Mouse (Mus musculus): ENCODE results near the gene Abcc5. TPM values are rescaled to one million over a fixed set of nuclear protein-coding genes. Genes with fewer than 3 reads are reported as not detected.
"Not testable (repeated sequence)": the region's sequence is repeated elsewhere in the genome, so short reads cannot be mapped to it uniquely, and the experiment has no call there.

The Abcc5 gene
- polyA plus RNA-seq, 1 experiment from 2014 or later, result 154 TPM

- 29% methylated on average over 1 of the region's 1 CpGs for WGBS
- Histone ChIP-seq H3K4me3 (replicated peaks; ENCODE audit: low read depth, low read length) (no peak overlapping the region), H3K9me3 (ENCODE audit: control insufficient read depth, low read length) (no peaks in the 10 kb centered on the region), H3K9ac (replicated peaks; ENCODE audit: low read length) (no peak overlapping the region), H3K27me3 (ENCODE audit: control insufficient read depth, insufficient read depth, low read length) (no peaks in the 10 kb centered on the region), H3K36me3 (ENCODE audit: control insufficient read depth, insufficient read depth, low read length) (no peaks in the 10 kb centered on the region), H3K4me2 (ENCODE audit: low read length) (no peak overlapping the region), H3K27ac (replicated peaks; ENCODE audit: low read depth, low read length) (no peak overlapping the region), H3K4me1 (ENCODE audit: control insufficient read depth, insufficient read depth, low read length) (no peaks in the 10 kb centered on the region)
- no peak for ATAC-seq (ENCODE audit: low FRiP score, low TSS enrichment)
- no peak for DNase-seq
Observed at GRCm38 (mm10) chr16:20456106-20456505, 29.9 kb upstream of the Abcc5 start.

- no peak overlapping the region for H3K27ac ChIP-seq (replicated peaks; ENCODE audit: low read depth, low read length)
- WGBS, result 91% methylated on average over 6 of the region's 6 CpGs
- H3K4me3 ChIP-seq (replicated peaks; ENCODE audit: low read depth, low read length), result no peak overlapping the region
- no peaks in the 10 kb centered on the region for H3K27me3 ChIP-seq (ENCODE audit: control insufficient read depth, insufficient read depth, low read length)
- H3K4me2 ChIP-seq (ENCODE audit: low read length), result no peak overlapping the region
- ATAC-seq (ENCODE audit: low FRiP score, low TSS enrichment), result no peak
- no peaks in the 10 kb centered on the region for H3K4me1 ChIP-seq (ENCODE audit: control insufficient read depth, insufficient read depth, low read length)
- no peaks in the 10 kb centered on the region for H3K9me3 ChIP-seq (ENCODE audit: control insufficient read depth, low read length)
- DNase-seq, result no peak
- H3K9ac ChIP-seq (replicated peaks; ENCODE audit: low read length), result no peak overlapping the region
- no peaks in the 10 kb centered on the region for H3K36me3 ChIP-seq (ENCODE audit: control insufficient read depth, insufficient read depth, low read length)
Observed at GRCm38 (mm10) chr16:20454155-20454654, 28.0 kb upstream of the Abcc5 start.

GRCm38 (mm10) chr16:20451774-20452173 is 25.6 kb upstream of the Abcc5 start:
- H3K27ac ChIP-seq (replicated peaks; ENCODE audit: low read depth, low read length), result no peak overlapping the region
- no peak overlapping the region for H3K9ac ChIP-seq (replicated peaks; ENCODE audit: low read length)
- WGBS, result 84% methylated on average over 6 of the region's 6 CpGs
- ATAC-seq (ENCODE audit: low FRiP score, low TSS enrichment) (no peak), DNase-seq (no peak)
- H3K4me1 ChIP-seq (ENCODE audit: control insufficient read depth, insufficient read depth, low read length), result no peaks in the 10 kb centered on the region
- H3K4me3 ChIP-seq (replicated peaks; ENCODE audit: low read depth, low read length), result no peak overlapping the region
- no peaks in the 10 kb centered on the region for H3K27me3 ChIP-seq (ENCODE audit: control insufficient read depth, insufficient read depth, low read length)
- no peaks in the 10 kb centered on the region for H3K36me3 ChIP-seq (ENCODE audit: control insufficient read depth, insufficient read depth, low read length)
- no peak overlapping the region for H3K4me2 ChIP-seq (ENCODE audit: low read length)
- H3K9me3 ChIP-seq (ENCODE audit: control insufficient read depth, low read length), result no peaks in the 10 kb centered on the region

GRCm38 (mm10) chr16:20445871-20446270 is 19.7 kb upstream of the Abcc5 start:
- Histone ChIP-seq H3K27ac (replicated peaks; ENCODE audit: low read depth, low read length) (no peak overlapping the region), H3K4me3 (replicated peaks; ENCODE audit: low read depth, low read length) (no peak overlapping the region), H3K27me3 (ENCODE audit: control insufficient read depth, insufficient read depth, low read length) (no peaks in the 10 kb centered on the region), H3K9me3 (ENCODE audit: control insufficient read depth, low read length) (no peaks in the 10 kb centered on the region), H3K4me1 (ENCODE audit: control insufficient read depth, insufficient read depth, low read length) (no peaks in the 10 kb centered on the region), H3K9ac (replicated peaks; ENCODE audit: low read length) (no peak overlapping the region), H3K36me3 (ENCODE audit: control insufficient read depth, insufficient read depth, low read length) (no peaks in the 10 kb centered on the region), H3K4me2 (ENCODE audit: low read length) (no peak overlapping the region)
- no peak for DNase-seq
- 91% methylated on average over 1 of the region's 1 CpGs for WGBS
- ATAC-seq (ENCODE audit: low FRiP score, low TSS enrichment), result no peak

GRCm38 (mm10) chr16:20444831-20445388 is 18.7 kb upstream of the Abcc5 start:
- 13% methylated on average over 7 of the region's 7 CpGs for WGBS

GRCm38 (mm10) chr16:20442871-20443270 is 16.7 kb upstream of the Abcc5 start:
- Histone ChIP-seq H3K36me3 (ENCODE audit: control insufficient read depth, insufficient read depth, low read length) (no peaks in the 10 kb centered on the region), H3K27me3 (ENCODE audit: control insufficient read depth, insufficient read depth, low read length) (no peaks in the 10 kb centered on the region), H3K9me3 (ENCODE audit: control insufficient read depth, low read length) (0 out of 2 replicates have a peak, but pooled peaks cover 3% of the 10 kb centered on the region), H3K27ac (replicated peaks; ENCODE audit: low read depth, low read length) (no peak overlapping the region), H3K4me3 (replicated peaks; ENCODE audit: low read depth, low read length) (no peak overlapping the region), H3K4me1 (ENCODE audit: control insufficient read depth, insufficient read depth, low read length) (no peaks in the 10 kb centered on the region), H3K4me2 (ENCODE audit: low read length) (no peak overlapping the region), H3K9ac (replicated peaks; ENCODE audit: low read length) (no peak overlapping the region)
- no peak for ATAC-seq (ENCODE audit: low FRiP score, low TSS enrichment)
- WGBS, result 92% methylated on average over 2 of the region's 2 CpGs
- no peak for DNase-seq

More at GRCm38 (mm10) chr16:20444831-20445388, 18.7 kb upstream of the Abcc5 start:
- Histone ChIP-seq H3K9me3 (ENCODE audit: control insufficient read depth, low read length) (no peaks in the 10 kb centered on the region), H3K9ac (replicated peaks; ENCODE audit: low read length) (no peak overlapping the region), H3K4me3 (replicated peaks; ENCODE audit: low read depth, low read length) (no peak overlapping the region), H3K4me1 (ENCODE audit: control insufficient read depth, insufficient read depth, low read length) (no peaks in the 10 kb centered on the region), H3K27me3 (ENCODE audit: control insufficient read depth, insufficient read depth, low read length) (no peaks in the 10 kb centered on the region), H3K36me3 (ENCODE audit: control insufficient read depth, insufficient read depth, low read length) (no peaks in the 10 kb centered on the region), H3K27ac (replicated peaks; ENCODE audit: low read depth, low read length) (no peak overlapping the region), H3K4me2 (ENCODE audit: low read length) (no peak overlapping the region)
- no peak for ATAC-seq (ENCODE audit: low FRiP score, low TSS enrichment)
- DNase-seq, result peak; percentile 14

- WGBS, result 92% methylated on average over 11 of the region's 11 CpGs
- Histone ChIP-seq H3K4me3 (replicated peaks; ENCODE audit: low read depth, low read length) (no peak overlapping the region), H3K4me2 (ENCODE audit: low read length) (no peak overlapping the region), H3K4me1 (ENCODE audit: control insufficient read depth, insufficient read depth, low read length) (no peaks in the 10 kb centered on the region), H3K9ac (replicated peaks; ENCODE audit: low read length) (no peak overlapping the region), H3K36me3 (ENCODE audit: control insufficient read depth, insufficient read depth, low read length) (no peaks in the 10 kb centered on the region), H3K27me3 (ENCODE audit: control insufficient read depth, insufficient read depth, low read length) (no peaks in the 10 kb centered on the region), H3K27ac (replicated peaks; ENCODE audit: low read depth, low read length) (no peak overlapping the region), H3K9me3 (ENCODE audit: control insufficient read depth, low read length) (0 out of 2 replicates have a peak, but pooled peaks cover 3% of the 10 kb centered on the region)
- ATAC-seq (ENCODE audit: low FRiP score, low TSS enrichment) (no peak), DNase-seq (no peak)
Observed at GRCm38 (mm10) chr16:20438673-20439415, 12.7 kb upstream of the Abcc5 start.

GRCm38 (mm10) chr16:20438046-20438445 is 11.9 kb upstream of the Abcc5 start:
- ATAC-seq (ENCODE audit: low FRiP score, low TSS enrichment); H3K9ac ChIP-seq (replicated peaks; ENCODE audit: low read length); H3K4me3 ChIP-seq (replicated peaks; ENCODE audit: low read depth, low read length); H3K27me3 ChIP-seq (ENCODE audit: control insufficient read depth, insufficient read depth, low read length); H3K27ac ChIP-seq (replicated peaks; ENCODE audit: low read depth, low read length); DNase-seq; H3K36me3 ChIP-seq (ENCODE audit: control insufficient read depth, insufficient read depth, low read length); H3K4me2 ChIP-seq (ENCODE audit: low read length); H3K9me3 ChIP-seq (ENCODE audit: control insufficient read depth, low read length); H3K4me1 ChIP-seq (ENCODE audit: control insufficient read depth, insufficient read depth, low read length): not testable (repeated sequence)
- WGBS, result 81% methylated on average over 1 of the region's 1 CpGs

- Histone ChIP-seq H3K4me3 (replicated peaks; ENCODE audit: low read depth, low read length) (no peak overlapping the region), H3K4me2 (ENCODE audit: low read length) (no peak overlapping the region), H3K27me3 (ENCODE audit: control insufficient read depth, insufficient read depth, low read length) (no peaks in the 10 kb centered on the region), H3K36me3 (ENCODE audit: control insufficient read depth, insufficient read depth, low read length) (no peaks in the 10 kb centered on the region), H3K4me1 (ENCODE audit: control insufficient read depth, insufficient read depth, low read length) (no peaks in the 10 kb centered on the region), H3K27ac (replicated peaks; ENCODE audit: low read depth, low read length) (no peak overlapping the region), H3K9ac (replicated peaks; ENCODE audit: low read length) (no peak overlapping the region), H3K9me3 (ENCODE audit: control insufficient read depth, low read length) (0 out of 2 replicates have a peak, but pooled peaks cover 3% of the 10 kb centered on the region)
- no peak for DNase-seq
- no peak for ATAC-seq (ENCODE audit: low FRiP score, low TSS enrichment)
- WGBS, result 85% methylated on average over 3 of the region's 3 CpGs
Observed at GRCm38 (mm10) chr16:20436281-20436680, 10.1 kb upstream of the Abcc5 start.
